Mouse (Mus musculus) left cerebral cortex, adult 2 months (tissue): ENCODE data around the gene Gm13272. TPM values are rescaled to one million over a fixed set of nuclear protein-coding genes. Genes with fewer than 3 reads are reported as not detected.
"Not testable (repeated sequence)": the region's sequence is repeated elsewhere in the genome, so short reads cannot be mapped to it uniquely, and the experiment has no call there.

ENCODE experiments used
- DNase-seq, 2 experiments: peaks; one replicate each; pipeline ENCODE4 v3.0.0; 2021 to 2022; ENCODE audit warnings: low spot score in 2 of 2, mixed read lengths in 1 of 2; ENCODE audit errors: extremely low spot score in 1 of 2
- H3K27ac ChIP-seq: fragments of 200-600 bp; 2 replicates; pipeline ENCODE4 v1.8.1; 2022
- H3K4me3 ChIP-seq: fragments of 200-600 bp; 2 replicates; pipeline ENCODE4 v1.8.1; 2022
- CTCF ChIP-seq: fragments of 200-600 bp; IDR thresholded peaks from 2 replicates; pipeline ENCODE4 v1.8.1; 2022; ENCODE audit warnings: antibody characterized with exemption, mild to moderate bottlenecking, moderate library complexity
- intact Hi-C: fragments of 180-260 bp; cut with DNase I; formaldehyde crosslinking; loops from one replicate; pipeline ENCODE4 v1.15.1; 2025
- long read RNA-seq, 2 experiments: library from polyadenylated mRNA; stranded (forward); transcript quantifications; one replicate each; pipeline ENCODE4 v2.0.0; 2021; ENCODE audit warnings: borderline mapping rate in 2 of 2
- total RNA-seq, 2 experiments: library from RNA; stranded (reverse); gene quantifications; 2 replicates each; pipeline ENCODE4 v1.2.3; 2021

The Gm13272 gene
- total RNA-seq: not detected
- long read RNA-seq, experiment 1: 0 reads
- long read RNA-seq, experiment 2: 0 reads

GRCm38 (mm10) chr4:88779550-88779949 is at the start of gene Gm13272:
Gene Gm13272, plus strand, starts transcription at chr4:88779850.
- intact Hi-C loops, H3K27ac ChIP-seq, DNase-seq, H3K4me3 ChIP-seq: not testable (repeated sequence)

- peak; percentile 88 for TF ChIP-seq CTCF
- Histone ChIP-seq H3K27ac (no peak overlapping the region), H3K4me3 (no peak overlapping the region)
- intact Hi-C loops: no loop called here
- DNase-seq: peak; percentile 41 to 52
These were observed 41.2 kb upstream of the Gm13272 start for GRCm38 (mm10) chr4:88738480-88738879.

GRCm38 (mm10) chr4:88739036-88739435 is 40.6 kb upstream of the Gm13272 start:
- Histone ChIP-seq H3K27ac (no peak overlapping the region), H3K4me3 (no peak overlapping the region)
- intact Hi-C loops: no loop called here
- TF ChIP-seq CTCF: no peak
- DNase-seq: no peak

GRCm38 (mm10) chr4:88741426-88741825 is 38.2 kb upstream of the Gm13272 start:
- no peak for DNase-seq
- Histone ChIP-seq H3K4me3 (no peak overlapping the region), H3K27ac (no peak overlapping the region)
- TF ChIP-seq CTCF: no peak
- intact Hi-C loops: no loop called here

GRCm38 (mm10) chr4:88742771-88743371 is 36.8 kb upstream of the Gm13272 start:
- intact Hi-C loops: no loop called here
- no peak overlapping the region for H3K4me3 ChIP-seq
- H3K27ac ChIP-seq: no peak overlapping the region
- DNase-seq: no peak
- peak; percentile 23 for TF ChIP-seq CTCF

- H3K27ac ChIP-seq: no peak overlapping the region
- H3K4me3 ChIP-seq: no peak overlapping the region
- no peak for TF ChIP-seq CTCF
- intact Hi-C loops: no loop called here
- no peak for DNase-seq
These were observed 35.4 kb upstream of the Gm13272 start for GRCm38 (mm10) chr4:88744207-88744606.

- Histone ChIP-seq H3K27ac (no peak overlapping the region), H3K4me3 (no peak overlapping the region)
- intact Hi-C loops: no loop called here
- DNase-seq: no peak
- no peak for TF ChIP-seq CTCF
These were observed 29.7 kb upstream of the Gm13272 start for GRCm38 (mm10) chr4:88749926-88750325.

GRCm38 (mm10) chr4:88754818-88755340 is 24.8 kb upstream of the Gm13272 start, which contains the start of gene Gm13271:
Gene Gm13271, plus strand, starts transcription at chr4:88754868.
- H3K27ac ChIP-seq, H3K4me3 ChIP-seq, intact Hi-C loops: not testable (repeated sequence)
- DNase-seq: peak; percentile 72 to 76
- peak; percentile 24 for TF ChIP-seq CTCF

GRCm38 (mm10) chr4:88756581-88757513 is 22.8 kb upstream of the Gm13272 start:
- Histone ChIP-seq H3K27ac (0 out of 2 replicates have a peak overlapping the region, but pooled peaks have one; percentile 37), H3K4me3 (peak overlapping the region; percentile 42)
- intact Hi-C loops, DNase-seq: not testable (repeated sequence)

GRCm38 (mm10) chr4:88757628-88758031 is 22.0 kb upstream of the Gm13272 start:
- intact Hi-C loops, H3K27ac ChIP-seq: not testable (repeated sequence)
- peak; percentile 90 to 92 for DNase-seq
- H3K4me3 ChIP-seq: peak overlapping the region; percentile 42
- peak; percentile 66 for TF ChIP-seq CTCF

- H3K4me3 ChIP-seq, DNase-seq, H3K27ac ChIP-seq, intact Hi-C loops: not testable (repeated sequence)
These were observed 20.9 kb upstream of the Gm13272 start for GRCm38 (mm10) chr4:88758751-88759150.

- peak in 1 of 2 experiments; percentile 23 for DNase-seq
These were observed 19.9 kb upstream of the Gm13272 start, which contains the start of gene Gm13283 for GRCm38 (mm10) chr4:88759610-88760268. Gene Gm13283, plus strand, starts transcription at chr4:88760119.

More at GRCm38 (mm10) chr4:88759610-88760268, 19.9 kb upstream of the Gm13272 start, which contains the start of gene Gm13283:
- intact Hi-C loops, H3K27ac ChIP-seq: not testable (repeated sequence)
- peak within 1 kb of the TSS; percentile 19; the same call in 1 of the 2 replicates for H3K4me3 ChIP-seq
